Mouse (Mus musculus) bone marrow macrophage, adult 2 months (primary cell): ENCODE results near the gene Tesk2. TPM values are rescaled to one million over a fixed set of nuclear protein-coding genes. Genes with fewer than 3 reads are reported as not detected.
A peak's percentile ranks its signal among the peaks of the same experiment; 100 is the strongest.

Experiments used
- H3K27ac ChIP-seq: 2 replicates; pipeline ENCODE4 v1.5.1; 2012; ENCODE audit warnings: low read depth, low read length; ENCODE audit not compliant: insufficient read depth
- H3K4me1 ChIP-seq: 2 replicates; pipeline ENCODE4 v1.6.1; 2012; ENCODE audit warnings: low read length; ENCODE audit not compliant: control insufficient read depth, insufficient read depth
- H3K4me3 ChIP-seq: 2 replicates; pipeline ENCODE4 v1.5.1; 2012; ENCODE audit warnings: mild to moderate bottlenecking, low read length, moderate library complexity; ENCODE audit not compliant: insufficient read depth
- CTCF ChIP-seq: IDR thresholded peaks from 2 replicates; pipeline ENCODE4 v1.5.1; 2012; ENCODE audit warnings: low read depth, mild to moderate bottlenecking, low read length, moderate library complexity
- POLR2A ChIP-seq: IDR thresholded peaks from 2 replicates; pipeline ENCODE4 v1.6.1; 2012; ENCODE audit warnings: mild to moderate bottlenecking, low read depth, low read length, borderline replicate concordance
- polyA plus RNA-seq: library from polyadenylated mRNA; stranded (reverse); fragments of >200 nt; gene quantifications from 2 replicates; pipeline ENCODE4 v1.2.4, GENCODE M21; 2012; ENCODE audit not compliant: missing spikeins, insufficient read depth, insufficient read length

Tesk2 gene
- polyA plus RNA-seq, 1 experiment = 13.2 TPM

- TF ChIP-seq POLR2A = no peak
- TF ChIP-seq CTCF = no peak
- H3K4me3 ChIP-seq = no peak overlapping the region
- peaks cover 9% of the 10 kb centered on the region for H3K4me1 ChIP-seq
- H3K27ac ChIP-seq = no peak overlapping the region
Observed at GRCm38 (mm10) chr4:116710154-116710553, 10.6 kb upstream of the Tesk2 start.

- H3K4me3 ChIP-seq = no peak overlapping the region
- H3K27ac ChIP-seq = no peak overlapping the region
- TF ChIP-seq POLR2A (no peak), CTCF (no peak)
- H3K4me1 ChIP-seq = peaks cover 6% of the 10 kb centered on the region
Observed at GRCm38 (mm10) chr4:116712536-116712935, 8.2 kb upstream of the Tesk2 start.

- Histone ChIP-seq H3K27ac (no peak overlapping the region), H3K4me1 (peaks cover 4% of the 10 kb centered on the region), H3K4me3 (no peak overlapping the region)
- TF ChIP-seq CTCF (no peak), POLR2A (no peak)
Observed at GRCm38 (mm10) chr4:116719396-116719795, 1.4 kb upstream of the Tesk2 start.

GRCm38 (mm10) chr4:116721098-116721628, 415 bp downstream of the Tesk2 start:
- TF ChIP-seq CTCF = no peak
- TF ChIP-seq POLR2A = no peak
- Histone ChIP-seq H3K27ac (peak overlapping the region; percentile 26), H3K4me1 (peaks cover 6% of the 10 kb centered on the region), H3K4me3 (peak overlapping the region; percentile 80)

GRCm38 (mm10) chr4:116722230-116722629, 1.5 kb downstream of the Tesk2 start:
- Histone ChIP-seq H3K4me1 (peaks cover 6% of the 10 kb centered on the region), H3K27ac (no peak overlapping the region), H3K4me3 (no peak overlapping the region)
- TF ChIP-seq CTCF (no peak), POLR2A (no peak)

GRCm38 (mm10) chr4:116725444-116725843, 4.7 kb downstream of the Tesk2 start:
- Histone ChIP-seq H3K4me3 (no peak overlapping the region), H3K27ac (no peak overlapping the region), H3K4me1 (peaks cover 6% of the 10 kb centered on the region)
- TF ChIP-seq POLR2A = no peak
- TF ChIP-seq CTCF = no peak

GRCm38 (mm10) chr4:116727401-116727800, 6.7 kb downstream of the Tesk2 start:
- Histone ChIP-seq H3K27ac (no peak overlapping the region), H3K4me1 (peaks cover 3% of the 10 kb centered on the region), H3K4me3 (no peak overlapping the region)
- TF ChIP-seq CTCF = no peak
- TF ChIP-seq POLR2A = no peak

GRCm38 (mm10) chr4:116729532-116729931, 8.8 kb downstream of the Tesk2 start:
- TF ChIP-seq POLR2A = no peak
- TF ChIP-seq CTCF = no peak
- no peak overlapping the region for H3K4me3 ChIP-seq
- no peak overlapping the region for H3K27ac ChIP-seq
- peaks cover 4% of the 10 kb centered on the region for H3K4me1 ChIP-seq

GRCm38 (mm10) chr4:116731077-116731476, 10.3 kb downstream of the Tesk2 start:
- H3K4me1 ChIP-seq = peaks cover 3% of the 10 kb centered on the region
- no peak overlapping the region for H3K4me3 ChIP-seq
- TF ChIP-seq POLR2A (no peak), CTCF (no peak)
- no peak overlapping the region for H3K27ac ChIP-seq

- H3K4me3 ChIP-seq = no peak overlapping the region
- peaks cover 3% of the 10 kb centered on the region for H3K4me1 ChIP-seq
- TF ChIP-seq POLR2A (no peak), CTCF (no peak)
- H3K27ac ChIP-seq = no peak overlapping the region
Observed at GRCm38 (mm10) chr4:116732355-116732754, 11.6 kb downstream of the Tesk2 start.

GRCm38 (mm10) chr4:116734996-116735395, 14.2 kb downstream of the Tesk2 start:
- Histone ChIP-seq H3K27ac (no peak overlapping the region), H3K4me1 (peaks cover 4% of the 10 kb centered on the region), H3K4me3 (no peak overlapping the region)
- TF ChIP-seq POLR2A (no peak), CTCF (no peak)
